Comparison of ENCODE assay signal across 10 mouse cellular contexts in genomic region chr7:65011133-65011532, GRCm38 (mm10).
A peak's percentile ranks its signal among the peaks of the same experiment; 100 is the strongest.
DNase-seq lines count a peak whose midpoint lies in the region; ATAC-seq lines count a peak whose summit lies in the region.
"Had no signal": no experiment of that assay in that cellular context is flagged by ENCODE, and none has a peak within 500 bp of the region (broad histone marks: within the 10 kb centered on the region; RNA-seq: fewer than 3 reads in every experiment).

No protein-coding gene starts in this region.

- 0 out of 2 replicates have a peak, but pooled peaks have one; percentile 38 for ATAC-seq in hindbrain, embryonic 11.5 days (ENCODE audit: low FRiP score)
- no peak for ATAC-seq in hindbrain, embryonic 14.5 days (ENCODE audit: low FRiP score)
- ATAC-seq in common myeloid progenitor, adult 5-6 weeks (replicated peaks; ENCODE audit: low read depth, poor library complexity, severe bottlenecking), result peak; percentile 64
- ATAC-seq in forebrain, embryonic 16.5 days, result peak; percentile 61; the same call in 1 of the 2 replicates
- 0 out of 2 replicates have a peak, but pooled peaks have one; percentile 44 for ATAC-seq in midbrain, embryonic 12.5 days (ENCODE audit: low FRiP score, low read depth)

- H3K4me1 ChIP-seq in hindbrain, embryonic 11.5 days (replicated peaks; ENCODE audit: control insufficient read depth, insufficient read depth, low read length), result no peaks in the 10 kb centered on the region
- H3K4me1 ChIP-seq in hindbrain, embryonic 14.5 days (replicated peaks; ENCODE audit: control insufficient read depth, insufficient read depth, low read length), result no peaks in the 10 kb centered on the region
- H3K4me1 ChIP-seq in forebrain, embryonic 16.5 days (replicated peaks; ENCODE audit: control insufficient read depth, insufficient read depth, low read length), result peaks cover 4% of the 10 kb centered on the region; the same call in 1 of the 2 replicates
- H3K4me1 ChIP-seq in midbrain, embryonic 12.5 days, result peaks cover 5% of the 10 kb centered on the region; the same call in 1 of the 2 replicates

- H3K9me3 ChIP-seq in hindbrain, embryonic 11.5 days (ENCODE audit: control insufficient read depth, low read length), result no peaks in the 10 kb centered on the region
- no peaks in the 10 kb centered on the region for H3K9me3 ChIP-seq in hindbrain, embryonic 14.5 days (ENCODE audit: control insufficient read depth, low read length)
- H3K9me3 ChIP-seq in forebrain, embryonic 16.5 days (ENCODE audit: control insufficient read depth, low read length), result no peaks in the 10 kb centered on the region
- no peaks in the 10 kb centered on the region for H3K9me3 ChIP-seq in midbrain, embryonic 12.5 days
- H3K9me3 ChIP-seq: neural tube, embryonic 13.5 days had no signal

- H3K36me3 ChIP-seq in hindbrain, embryonic 11.5 days (ENCODE audit: control insufficient read depth, insufficient read depth, low read length), result no peaks in the 10 kb centered on the region
- no peaks in the 10 kb centered on the region for H3K36me3 ChIP-seq in hindbrain, embryonic 14.5 days (replicated peaks; ENCODE audit: control insufficient read depth, insufficient read depth)
- H3K36me3 ChIP-seq in forebrain, embryonic 16.5 days (ENCODE audit: control insufficient read depth, insufficient read depth), result no peaks in the 10 kb centered on the region
- no peaks in the 10 kb centered on the region for H3K36me3 ChIP-seq in midbrain, embryonic 12.5 days
- H3K36me3 ChIP-seq: neural tube, embryonic 13.5 days had no signal

- no peak overlapping the region for H3K27ac ChIP-seq in hindbrain, embryonic 11.5 days (ENCODE audit: low read depth, low read length)
- no peak overlapping the region for H3K27ac ChIP-seq in hindbrain, embryonic 14.5 days
- H3K27ac ChIP-seq in forebrain, embryonic 16.5 days (ENCODE audit: low read length), result no peak overlapping the region
- H3K27ac ChIP-seq in midbrain, embryonic 12.5 days (replicated peaks), result no peak overlapping the region
- H3K27ac ChIP-seq: neural tube, embryonic 13.5 days had no signal

- peak; percentile 21 for DNase-seq in hindbrain, embryonic 11.5 days (ENCODE audit: low spot score)
- DNase-seq in hindbrain, embryonic 14.5 days (ENCODE audit: low spot score), result no peak
- no peak for DNase-seq in right cerebral cortex, postnatal 4 days
- DNase-seq in adipocyte (ENCODE audit: low spot score), result no peak
- DNase-seq in spleen, postnatal 14 days (ENCODE audit: low spot score in 2 of 2), result no peak
- DNase-seq: thymus, adult 18-20 months had no signal

- no peak overlapping the region for H3K4me3 ChIP-seq in hindbrain, embryonic 11.5 days (ENCODE audit: low read depth, low read length)
- H3K4me3 ChIP-seq in hindbrain, embryonic 14.5 days (replicated peaks; ENCODE audit: low read length), result no peak overlapping the region
- H3K4me3 ChIP-seq in forebrain, embryonic 16.5 days (replicated peaks; ENCODE audit: low read length), result no peak overlapping the region
- no peak overlapping the region for H3K4me3 ChIP-seq in midbrain, embryonic 12.5 days
- H3K4me3 ChIP-seq: neural tube, embryonic 13.5 days had no signal

- H3K9ac ChIP-seq in hindbrain, embryonic 11.5 days (ENCODE audit: low read depth, low read length), result no peak overlapping the region
- no peak overlapping the region for H3K9ac ChIP-seq in hindbrain, embryonic 14.5 days
- H3K9ac ChIP-seq in forebrain, embryonic 16.5 days (replicated peaks; ENCODE audit: low read depth, low read length), result no peak overlapping the region
- no peak overlapping the region for H3K9ac ChIP-seq in midbrain, embryonic 12.5 days (replicated peaks)
- H3K9ac ChIP-seq: neural tube, embryonic 13.5 days had no signal

- 46% methylated on average over 6 of the region's 6 CpGs for WGBS in hindbrain, embryonic 11.5 days
- 43% methylated on average over 6 of the region's 6 CpGs for WGBS in hindbrain, embryonic 14.5 days
- WGBS in forebrain, embryonic 16.5 days, result 26% methylated on average over 6 of the region's 6 CpGs
- 34% methylated on average over 6 of the region's 6 CpGs for WGBS in midbrain, embryonic 12.5 days

- H3K4me2 ChIP-seq in hindbrain, embryonic 11.5 days (replicated peaks; ENCODE audit: low read depth, low read length), result no peak overlapping the region
- no peak overlapping the region for H3K4me2 ChIP-seq in hindbrain, embryonic 14.5 days (replicated peaks)
- H3K4me2 ChIP-seq in forebrain, embryonic 16.5 days (ENCODE audit: low read length), result no peak overlapping the region
- H3K4me2 ChIP-seq in midbrain, embryonic 12.5 days (replicated peaks), result no peak overlapping the region
- H3K4me2 ChIP-seq: neural tube, embryonic 13.5 days had no signal

- no peaks in the 10 kb centered on the region for H3K27me3 ChIP-seq in hindbrain, embryonic 11.5 days (ENCODE audit: control insufficient read depth, insufficient read depth, low read length)
- H3K27me3 ChIP-seq in hindbrain, embryonic 14.5 days (ENCODE audit: control insufficient read depth, insufficient read depth, low read length), result no peaks in the 10 kb centered on the region
- no peaks in the 10 kb centered on the region for H3K27me3 ChIP-seq in forebrain, embryonic 16.5 days (replicated peaks; ENCODE audit: control insufficient read depth, insufficient read depth, low read length)
- H3K27me3 ChIP-seq in midbrain, embryonic 12.5 days, result no peaks in the 10 kb centered on the region
- H3K27me3 ChIP-seq: neural tube, embryonic 13.5 days had no signal
